Mouse (Mus musculus): ENCODE results near the gene Thsd7b. TPM values are rescaled to one million over a fixed set of nuclear protein-coding genes. Genes with fewer than 3 reads are reported as not detected.

The Thsd7b gene
- polyA plus RNA-seq, 1 experiment, result 0.16 TPM

DNA sequence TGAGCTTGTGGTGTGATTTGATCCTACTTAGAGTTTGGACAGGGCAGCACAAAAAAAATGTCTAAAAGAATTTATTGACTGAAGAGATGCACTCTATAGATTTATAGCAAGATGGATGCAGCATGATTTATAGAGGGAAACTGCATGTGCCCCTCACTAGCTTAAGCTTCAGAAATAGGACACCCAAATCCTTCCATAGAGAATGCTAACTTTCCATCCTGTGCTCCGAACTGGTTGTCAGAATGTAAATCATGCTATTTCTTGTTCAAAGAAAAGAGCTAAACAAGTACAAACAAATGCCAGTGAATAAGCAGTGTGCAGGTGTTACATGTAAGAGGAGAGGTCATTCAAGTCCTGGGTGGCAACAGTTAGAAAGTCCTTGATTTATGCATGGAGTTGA is 402.8 kb downstream of the Thsd7b start:
- TF ChIP-seq TCF3 (IDR thresholded peaks at IDR 0.05; ENCODE audit: insufficient read length, low read depth) (no peak), MYOG (IDR thresholded peaks at IDR 0.05; ENCODE audit: control insufficient read depth in 1 of 3, insufficient read depth in 1 of 3, insufficient read length in 2 of 3, low read depth in 2 of 3) (no peak), MAX (IDR thresholded peaks at IDR 0.05; ENCODE audit: low read depth) (no peak), MYOD1 (IDR thresholded peaks at IDR 0.05; ENCODE audit: control insufficient read depth in 1 of 3, insufficient read length in 2 of 3, low read depth in 2 of 3) (no peak), E2F4 (IDR thresholded peaks at IDR 0.05; ENCODE audit: insufficient read depth) (no peak), USF1 (IDR thresholded peaks at IDR 0.05; ENCODE audit: low read depth) (no peak), SRF (IDR thresholded peaks at IDR 0.05; ENCODE audit: control insufficient read depth, insufficient read length, low read depth) (no peak), CEBPB (IDR thresholded peaks at IDR 0.05; ENCODE audit: insufficient read depth, poor library complexity, severe bottlenecking) (no peak), POLR2A (IDR thresholded peaks at IDR 0.05; ENCODE audit: insufficient read length, low read depth) (no peak), POLR2AphosphoS2 (IDR thresholded peaks at IDR 0.05; ENCODE audit: insufficient read length, low read depth) (no peak), REST (IDR thresholded peaks at IDR 0.05; ENCODE audit: insufficient read depth, insufficient read length) (no peak)
- H3K79me2 ChIP-seq (ENCODE audit: control insufficient read depth, insufficient read depth), result no peaks in the 10 kb centered on the region
- no peaks in the 10 kb centered on the region for H3K36me3 ChIP-seq (ENCODE audit: control insufficient read depth, insufficient read depth)
- no peaks in the 10 kb centered on the region for H3K27me3 ChIP-seq (ENCODE audit: control insufficient read depth, insufficient read depth, insufficient read length)
- H3K4me3 ChIP-seq, result no peak overlapping the region
- no peak overlapping the region for H3ac ChIP-seq (ENCODE audit: control insufficient read depth, insufficient read length)
- H3K4me2 ChIP-seq (ENCODE audit: low read depth), result no peak overlapping the region

DNA sequence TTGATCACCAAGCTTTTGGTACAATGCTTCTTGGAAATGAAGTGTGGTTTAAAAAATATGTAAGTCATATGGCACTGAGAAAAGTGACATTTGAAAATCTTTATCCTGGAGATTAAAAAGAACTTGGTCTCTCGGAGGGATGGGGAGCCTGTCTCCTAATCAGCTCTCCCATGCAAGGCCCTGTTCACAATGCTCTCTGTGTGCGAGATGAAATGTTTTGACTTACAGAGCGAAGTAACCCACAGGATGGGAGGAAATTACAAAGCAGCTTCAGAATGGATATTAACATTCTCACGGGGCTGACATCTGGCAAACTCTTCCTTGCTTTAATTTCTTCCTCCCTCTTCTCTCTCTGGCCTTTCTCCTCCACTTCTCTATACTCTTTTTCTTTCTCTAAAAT is 405.7 kb downstream of the Thsd7b start:
- H3K4me2 ChIP-seq (ENCODE audit: low read depth), result no peak overlapping the region
- no peaks in the 10 kb centered on the region for H3K36me3 ChIP-seq (ENCODE audit: control insufficient read depth, insufficient read depth)
- TF ChIP-seq POLR2AphosphoS2 (IDR thresholded peaks at IDR 0.05; ENCODE audit: insufficient read length, low read depth) (no peak), MYOG (IDR thresholded peaks at IDR 0.05; ENCODE audit: control insufficient read depth in 1 of 3, insufficient read depth in 1 of 3, insufficient read length in 2 of 3, low read depth in 2 of 3) (no peak), MYOD1 (IDR thresholded peaks at IDR 0.05; ENCODE audit: control insufficient read depth in 1 of 3, insufficient read length in 2 of 3, low read depth in 2 of 3) (no peak)
- H3K27me3 ChIP-seq (ENCODE audit: control insufficient read depth, insufficient read depth, insufficient read length), result no peaks in the 10 kb centered on the region
- no peaks in the 10 kb centered on the region for H3K79me2 ChIP-seq (ENCODE audit: control insufficient read depth, insufficient read depth)
- H3ac ChIP-seq (ENCODE audit: control insufficient read depth, insufficient read length), result no peak overlapping the region
- no peak overlapping the region for H3K4me3 ChIP-seq

DNA sequence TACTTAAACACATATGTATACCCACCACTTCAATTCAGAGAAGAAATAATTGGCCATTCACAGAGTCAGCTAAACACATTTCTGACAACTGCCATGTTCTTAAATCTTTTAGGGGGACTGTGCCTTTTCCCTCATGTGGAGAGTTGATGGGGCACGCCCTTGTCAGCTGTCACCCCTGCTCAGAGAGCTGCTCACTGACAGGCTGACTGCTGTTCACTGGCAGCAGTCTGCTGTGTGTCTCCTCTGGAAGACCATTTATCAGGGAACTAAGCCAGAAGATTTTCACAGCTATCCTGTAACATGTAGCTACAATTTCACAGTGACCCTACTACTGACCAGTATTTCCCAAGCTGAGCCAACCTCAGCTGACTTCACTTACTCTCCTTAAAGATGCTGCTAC is 432.6 kb downstream of the Thsd7b start:
- Histone ChIP-seq H3ac (ENCODE audit: control insufficient read depth, insufficient read length) (no peak overlapping the region), H3K27me3 (ENCODE audit: control insufficient read depth, insufficient read depth, insufficient read length) (no peaks in the 10 kb centered on the region), H3K79me2 (ENCODE audit: control insufficient read depth, insufficient read depth) (no peaks in the 10 kb centered on the region), H3K4me2 (ENCODE audit: low read depth) (no peak overlapping the region), H3K36me3 (ENCODE audit: control insufficient read depth, insufficient read depth) (no peaks in the 10 kb centered on the region), H3K4me3 (no peak overlapping the region)
- TF ChIP-seq E2F4 (IDR thresholded peaks at IDR 0.05; ENCODE audit: insufficient read depth) (no peak), MYOG (IDR thresholded peaks at IDR 0.05; ENCODE audit: control insufficient read depth in 1 of 3, insufficient read depth in 1 of 3, insufficient read length in 2 of 3, low read depth in 2 of 3) (peak in 1 of 3 experiments; percentile 61), MYOD1 (IDR thresholded peaks at IDR 0.05; ENCODE audit: control insufficient read depth in 1 of 3, insufficient read length in 2 of 3, low read depth in 2 of 3) (peak; percentile 83 to 96 (median 88))

DNA sequence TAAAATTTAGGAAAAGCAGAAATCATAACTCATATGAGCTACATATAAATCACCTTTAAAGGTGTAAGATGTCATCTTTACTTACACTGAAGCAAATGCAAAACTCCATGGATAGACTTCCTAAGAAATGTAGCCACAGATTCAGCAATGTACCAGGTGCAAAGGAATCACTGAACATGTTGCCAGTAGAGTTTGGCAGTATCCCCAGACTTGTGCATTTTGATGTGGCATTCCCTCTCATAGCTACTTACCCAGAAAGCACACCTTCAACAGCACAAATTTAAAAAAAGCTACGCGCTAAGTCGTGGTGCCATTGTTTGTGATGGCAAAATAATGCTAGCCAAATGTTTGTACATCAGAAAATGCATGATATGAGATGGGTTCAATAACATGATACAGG is 439.6 kb downstream of the Thsd7b start:
- no peaks in the 10 kb centered on the region for H3K36me3 ChIP-seq (ENCODE audit: control insufficient read depth, insufficient read depth)
- no peak overlapping the region for H3K4me2 ChIP-seq (ENCODE audit: low read depth)
- no peaks in the 10 kb centered on the region for H3K79me2 ChIP-seq (ENCODE audit: control insufficient read depth, insufficient read depth)
- no peaks in the 10 kb centered on the region for H3K27me3 ChIP-seq (ENCODE audit: control insufficient read depth, insufficient read depth, insufficient read length)
- no peak overlapping the region for H3K4me3 ChIP-seq
- H3ac ChIP-seq (ENCODE audit: control insufficient read depth, insufficient read length), result no peak overlapping the region
- no peak for TF ChIP-seq SRF (IDR thresholded peaks at IDR 0.05; ENCODE audit: control insufficient read depth, insufficient read length, low read depth)
- TF ChIP-seq MYOG (IDR thresholded peaks at IDR 0.05; ENCODE audit: control insufficient read depth in 1 of 3, insufficient read depth in 1 of 3, insufficient read length in 2 of 3, low read depth in 2 of 3), result no peak
- no peak for TF ChIP-seq MYOD1 (IDR thresholded peaks at IDR 0.05; ENCODE audit: control insufficient read depth in 1 of 3, insufficient read length in 2 of 3, low read depth in 2 of 3)
- no peak for TF ChIP-seq TCF3 (IDR thresholded peaks at IDR 0.05; ENCODE audit: insufficient read length, low read depth)
- no peak for TF ChIP-seq TCF12 (IDR thresholded peaks at IDR 0.05; ENCODE audit: insufficient read depth, poor library complexity, severe bottlenecking)
- TF ChIP-seq USF1 (IDR thresholded peaks at IDR 0.05; ENCODE audit: low read depth), result no peak

DNA sequence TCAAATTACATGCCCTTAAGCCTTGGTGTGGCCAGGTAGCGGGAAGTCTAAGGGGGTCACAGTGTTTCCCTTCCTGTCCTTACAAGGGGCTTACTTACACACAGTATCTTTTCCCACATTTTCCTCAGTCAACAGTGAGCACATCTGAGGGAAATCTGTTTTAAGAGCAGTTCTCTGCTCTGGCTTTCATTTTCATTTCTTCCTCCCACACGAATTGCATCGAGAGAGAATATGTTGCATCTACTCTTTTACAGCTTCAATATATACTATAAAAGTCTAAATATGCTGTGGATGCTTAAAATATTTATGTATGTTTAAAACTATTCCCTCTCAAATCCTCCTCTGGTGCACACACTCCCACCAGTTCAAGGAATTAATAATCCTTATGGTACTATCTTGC is 440.5 kb downstream of the Thsd7b start:
- TF ChIP-seq TCF3 (IDR thresholded peaks at IDR 0.05; ENCODE audit: insufficient read length, low read depth) (no peak), MYOG (IDR thresholded peaks at IDR 0.05; ENCODE audit: control insufficient read depth in 1 of 3, insufficient read depth in 1 of 3, insufficient read length in 2 of 3, low read depth in 2 of 3) (no peak), MAX (IDR thresholded peaks at IDR 0.05; ENCODE audit: low read depth) (no peak), TCF12 (IDR thresholded peaks at IDR 0.05; ENCODE audit: insufficient read depth, poor library complexity, severe bottlenecking) (no peak), E2F4 (IDR thresholded peaks at IDR 0.05; ENCODE audit: insufficient read depth) (no peak), CEBPB (IDR thresholded peaks at IDR 0.05; ENCODE audit: insufficient read depth, poor library complexity, severe bottlenecking) (no peak), MYOD1 (IDR thresholded peaks at IDR 0.05; ENCODE audit: control insufficient read depth in 1 of 3, insufficient read length in 2 of 3, low read depth in 2 of 3) (no peak), POLR2A (IDR thresholded peaks at IDR 0.05; ENCODE audit: insufficient read length, low read depth) (no peak), USF1 (IDR thresholded peaks at IDR 0.05; ENCODE audit: low read depth) (no peak)

More for the DNA sequence above, 440.5 kb downstream of the Thsd7b start:
- H3K4me2 ChIP-seq (ENCODE audit: low read depth), result no peak overlapping the region
- H3K4me3 ChIP-seq, result no peak overlapping the region
- no peak overlapping the region for H3ac ChIP-seq (ENCODE audit: control insufficient read depth, insufficient read length)
- H3K36me3 ChIP-seq (ENCODE audit: control insufficient read depth, insufficient read depth), result no peaks in the 10 kb centered on the region
- H3K79me2 ChIP-seq (ENCODE audit: control insufficient read depth, insufficient read depth), result no peaks in the 10 kb centered on the region
- no peaks in the 10 kb centered on the region for H3K27me3 ChIP-seq (ENCODE audit: control insufficient read depth, insufficient read depth, insufficient read length)
